Mouse (Mus musculus): ENCODE results near the gene Ndufb11. TPM values are rescaled to one million over a fixed set of nuclear protein-coding genes. Genes with fewer than 3 reads are reported as not detected.

Gene Ndufb11
- 207 and 219 TPM in 2 replicates for polyA plus RNA-seq (2015; fragmentation: Nextera tagmentation; extraction: Ambion mirVana)

DNA sequence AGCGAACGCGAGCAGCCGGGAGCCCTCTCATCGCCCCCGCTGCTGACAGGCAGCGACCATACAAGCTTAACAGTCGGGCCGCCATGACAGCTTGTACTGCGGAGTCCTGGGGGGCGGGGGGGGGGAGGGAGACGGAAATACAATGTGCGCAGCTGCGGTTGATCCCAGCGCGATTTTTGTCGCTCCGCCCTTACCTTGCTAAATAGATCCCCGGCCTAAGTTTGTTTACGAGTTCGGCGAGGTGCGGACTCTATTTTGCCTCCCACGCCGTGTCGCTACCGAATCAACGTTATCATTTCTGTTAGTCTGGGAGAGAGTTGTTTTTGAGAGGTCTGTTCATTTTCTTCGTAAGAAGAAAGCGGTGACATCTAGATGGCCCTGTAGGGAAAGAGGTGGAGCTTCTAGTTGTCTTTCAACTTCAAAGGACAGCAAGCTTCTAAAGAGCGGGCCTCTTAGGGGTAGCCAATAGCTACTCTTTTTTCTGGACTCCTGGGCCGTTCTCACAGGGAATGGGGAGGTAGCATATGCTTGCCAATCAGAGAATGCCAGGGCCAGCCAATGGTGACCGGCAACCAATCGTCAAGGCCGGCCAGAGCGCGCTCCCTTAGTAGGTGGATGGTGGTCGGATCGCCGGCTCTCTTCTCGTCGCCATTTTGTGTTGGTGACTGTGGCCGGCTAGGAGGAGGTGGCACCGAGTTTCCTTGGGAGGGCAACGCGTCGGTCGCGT lies at the start of gene Ndufb11, which contains the start of gene Rbm10:
Ndufb11 (minus strand) TSS at position 444 of the 727 bp plus-strand sequence.
Rbm10 (plus strand) TSS at position 328 of the 727 bp plus-strand sequence.
- peak; percentile 96 for ATAC-seq (ENCODE audit: low FRiP score, low read depth)
- peak within 1 kb of the TSS; percentile 60 for H3K4me3 ChIP-seq
- peak within 1 kb of the TSS; percentile 66 for H3K4me2 ChIP-seq (replicated peaks)
- peak within 1 kb of the TSS; percentile 80; the same call in 1 of the 2 replicates for H3K27ac ChIP-seq
- 12% methylated on average over 48 of the region's 49 CpGs for WGBS
- peak within 1 kb of the TSS; percentile 75 for H3K9ac ChIP-seq
- peaks cover 8% of the 10 kb centered on the region; the same call in 1 of the 2 replicates for H3K4me1 ChIP-seq
- H3K36me3 ChIP-seq = peaks cover 17% of the 10 kb centered on the region
- H3K9me3 ChIP-seq = no peaks in the 10 kb centered on the region
- H3K27me3 ChIP-seq = no peaks in the 10 kb centered on the region

DNA sequence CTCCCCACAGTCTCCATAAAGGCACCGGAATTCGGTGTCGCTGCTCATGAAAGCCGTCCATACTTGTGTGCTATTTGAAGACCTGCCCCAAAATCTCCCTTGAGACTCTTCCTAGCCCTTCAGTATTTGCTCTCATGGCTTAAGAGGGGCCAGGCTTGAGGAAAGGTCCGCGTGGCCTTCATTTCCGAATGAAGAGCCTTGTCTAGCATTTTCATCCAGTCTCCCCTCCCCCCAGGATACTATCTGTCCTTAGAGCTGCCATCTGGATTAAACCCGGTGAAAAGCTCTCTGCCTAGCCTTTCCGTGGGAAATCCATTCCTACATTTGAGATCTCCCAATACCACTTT lies 46.0 kb upstream of the Ndufb11 start:
- no peaks in the 10 kb centered on the region for H3K9me3 ChIP-seq
- H3K4me3 ChIP-seq = peak overlapping the region; percentile 60
- H3K4me1 ChIP-seq = peaks cover 11% of the 10 kb centered on the region
- H3K4me2 ChIP-seq (replicated peaks) = peak overlapping the region; percentile 69
- WGBS = 21% methylated on average over 9 of the region's 9 CpGs
- H3K27ac ChIP-seq = peak overlapping the region; percentile 61; the same call in 1 of the 2 replicates
- H3K36me3 ChIP-seq = peaks cover 11% of the 10 kb centered on the region
- H3K27me3 ChIP-seq = no peaks in the 10 kb centered on the region
- H3K9ac ChIP-seq = peak overlapping the region; percentile 72
- no peak for ATAC-seq (ENCODE audit: low FRiP score, low read depth)

GRCm38 (mm10) chrX:20662716-20663443 lies 45.5 kb upstream of the Ndufb11 start:
- WGBS = 16% methylated on average over 22 of the region's 28 CpGs
- H3K36me3 ChIP-seq = peaks cover 8% of the 10 kb centered on the region

DNA sequence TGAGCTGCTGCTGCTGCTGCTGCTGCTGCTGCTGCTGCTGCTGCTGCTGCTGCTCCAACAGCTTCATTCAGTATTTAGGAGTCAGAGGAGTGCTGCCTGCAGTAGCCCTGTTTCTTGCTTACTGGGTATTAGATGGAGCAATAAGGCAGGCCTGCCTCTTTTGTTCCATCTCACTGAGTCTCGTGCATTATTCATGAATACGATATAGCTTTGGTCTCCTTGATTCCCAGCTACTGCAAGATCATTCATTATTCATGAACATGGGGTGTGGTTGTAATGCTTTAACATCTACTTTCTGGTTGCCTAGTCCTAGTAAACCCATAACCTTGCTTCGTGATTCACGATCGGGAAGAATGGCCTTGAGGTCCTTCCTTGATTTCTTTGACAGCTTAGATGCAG lies 44.9 kb upstream of the Ndufb11 start:
- H3K36me3 ChIP-seq = peaks cover 6% of the 10 kb centered on the region; the same call in 1 of the 2 replicates
- no peaks in the 10 kb centered on the region for H3K27me3 ChIP-seq
- H3K4me3 ChIP-seq = peak overlapping the region; percentile 60; the same call in 1 of the 2 replicates
- H3K27ac ChIP-seq = no peak overlapping the region
- H3K4me2 ChIP-seq (replicated peaks) = no peak overlapping the region
- H3K4me1 ChIP-seq = peaks cover 11% of the 10 kb centered on the region
- WGBS = 27% methylated on average over 5 of the region's 5 CpGs
- H3K9ac ChIP-seq = no peak overlapping the region
- no peak for ATAC-seq (ENCODE audit: low FRiP score, low read depth)
- H3K9me3 ChIP-seq = no peaks in the 10 kb centered on the region

More at GRCm38 (mm10) chrX:20662716-20663443, 45.5 kb upstream of the Ndufb11 start:
- H3K4me3 ChIP-seq = peak overlapping the region; percentile 60
- no peaks in the 10 kb centered on the region for H3K27me3 ChIP-seq
- peak overlapping the region; percentile 61; the same call in 1 of the 2 replicates for H3K27ac ChIP-seq
- H3K4me1 ChIP-seq = peaks cover 11% of the 10 kb centered on the region
- ATAC-seq (ENCODE audit: low FRiP score, low read depth) = peak; percentile 88
- no peaks in the 10 kb centered on the region for H3K9me3 ChIP-seq
- H3K9ac ChIP-seq = peak overlapping the region; percentile 72
- H3K4me2 ChIP-seq (replicated peaks) = peak overlapping the region; percentile 69

- Histone ChIP-seq H3K27ac (peak overlapping the region; percentile 63; the same call in 1 of the 2 replicates), H3K27me3 (no peaks in the 10 kb centered on the region), H3K9me3 (no peaks in the 10 kb centered on the region), H3K36me3 (no peaks in the 10 kb centered on the region), H3K4me3 (peak overlapping the region; percentile 53), H3K9ac (peak overlapping the region; percentile 66), H3K4me1 (no peaks in the 10 kb centered on the region), H3K4me2 (replicated peaks) (peak overlapping the region; percentile 80)
- WGBS = 11% methylated on average over 24 of the region's 24 CpGs
- ATAC-seq (ENCODE audit: low FRiP score, low read depth) = no peak
Measured at GRCm38 (mm10) chrX:20658891-20659406, 41.5 kb upstream of the Ndufb11 start.

GRCm38 (mm10) chrX:20658026-20658652 lies 40.7 kb upstream of the Ndufb11 start, which contains the start of gene Uba1:
Gene Uba1, plus strand, starts transcription at chrX:20658326.
- Histone ChIP-seq H3K4me3 (peak within 1 kb of the TSS; percentile 53), H3K4me2 (replicated peaks) (peak within 1 kb of the TSS; percentile 80), H3K27me3 (no peaks in the 10 kb centered on the region), H3K27ac (peak within 1 kb of the TSS; percentile 63; the same call in 1 of the 2 replicates), H3K4me1 (no peaks in the 10 kb centered on the region), H3K9me3 (no peaks in the 10 kb centered on the region), H3K9ac (peak within 1 kb of the TSS; percentile 66), H3K36me3 (no peaks in the 10 kb centered on the region)
- 12% methylated on average over 27 of the region's 27 CpGs for WGBS
- peak; percentile 92 for ATAC-seq (ENCODE audit: low FRiP score, low read depth)

- H3K9ac ChIP-seq = no peak overlapping the region
- H3K4me1 ChIP-seq = no peaks in the 10 kb centered on the region
- H3K27ac ChIP-seq = no peak overlapping the region
- H3K27me3 ChIP-seq = no peaks in the 10 kb centered on the region
- H3K9me3 ChIP-seq = no peaks in the 10 kb centered on the region
- 24% methylated on average over 5 of the region's 5 CpGs for WGBS
- H3K4me2 ChIP-seq (replicated peaks) = peak overlapping the region; percentile 80
- H3K4me3 ChIP-seq = peak overlapping the region; percentile 53
- H3K36me3 ChIP-seq = no peaks in the 10 kb centered on the region
- ATAC-seq (ENCODE audit: low FRiP score, low read depth) = no peak
Measured at GRCm38 (mm10) chrX:20657593-20657992, 40.2 kb upstream of the Ndufb11 start.

- no peak overlapping the region for H3K9ac ChIP-seq
- no peaks in the 10 kb centered on the region for H3K4me1 ChIP-seq
- H3K4me3 ChIP-seq = no peak overlapping the region
- no peak overlapping the region for H3K27ac ChIP-seq
- H3K27me3 ChIP-seq = no peaks in the 10 kb centered on the region
- no peak for ATAC-seq (ENCODE audit: low FRiP score, low read depth)
- no peaks in the 10 kb centered on the region for H3K9me3 ChIP-seq
- peaks cover 79% of the 10 kb centered on the region for H3K36me3 ChIP-seq
- no peak overlapping the region for H3K4me2 ChIP-seq (replicated peaks)
- 75% methylated on average over 5 of the region's 5 CpGs for WGBS
Measured at GRCm38 (mm10) chrX:20644780-20645179, 27.4 kb upstream of the Ndufb11 start.

GRCm38 (mm10) chrX:20638141-20638540 lies 20.7 kb upstream of the Ndufb11 start:
- H3K4me3 ChIP-seq = no peak overlapping the region
- H3K27me3 ChIP-seq = no peaks in the 10 kb centered on the region
- WGBS = 100% methylated on average over 2 of the region's 2 CpGs
- no peak overlapping the region for H3K4me2 ChIP-seq (replicated peaks)
- H3K9me3 ChIP-seq = no peaks in the 10 kb centered on the region
- no peaks in the 10 kb centered on the region for H3K4me1 ChIP-seq
- no peak for ATAC-seq (ENCODE audit: low FRiP score, low read depth)
- no peak overlapping the region for H3K27ac ChIP-seq
- no peak overlapping the region for H3K9ac ChIP-seq
- peaks cover 67% of the 10 kb centered on the region for H3K36me3 ChIP-seq

- ATAC-seq (ENCODE audit: low FRiP score, low read depth) = peak; percentile 51
Measured at GRCm38 (mm10) chrX:20617903-20618399, 532 bp upstream of the Ndufb11 start.

DNA sequence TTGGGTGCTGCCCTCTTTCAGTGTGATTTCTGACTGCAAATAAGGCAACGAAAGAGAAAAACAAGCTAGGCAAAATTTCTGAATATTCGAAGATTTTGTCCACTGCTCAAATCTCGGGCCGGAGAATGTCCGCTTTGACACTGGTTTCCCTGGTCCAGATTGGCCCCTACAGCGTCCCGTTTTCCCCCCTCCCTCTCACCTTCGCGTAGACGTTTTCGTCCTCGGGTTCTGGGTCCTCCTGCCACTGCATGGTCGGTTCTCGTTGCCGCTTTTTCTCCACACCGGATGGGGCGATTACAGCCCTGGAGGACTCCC lies 601 bp downstream of the Ndufb11 start:
- Histone ChIP-seq H3K4me2 (replicated peaks) (peak overlapping the region; percentile 64), H3K4me1 (peaks cover 8% of the 10 kb centered on the region; the same call in 1 of the 2 replicates), H3K36me3 (peaks cover 14% of the 10 kb centered on the region), H3K27ac (peak overlapping the region; percentile 80; the same call in 1 of the 2 replicates), H3K9me3 (no peaks in the 10 kb centered on the region), H3K27me3 (no peaks in the 10 kb centered on the region), H3K9ac (peak overlapping the region; percentile 69), H3K4me3 (peak overlapping the region; percentile 60)
- 15% methylated on average over 17 of the region's 17 CpGs for WGBS
- peak; percentile 38; the same call in 1 of the 2 replicates for ATAC-seq (ENCODE audit: low FRiP score, low read depth)

More at GRCm38 (mm10) chrX:20617903-20618399, 532 bp upstream of the Ndufb11 start:
- Histone ChIP-seq H3K4me1 (peaks cover 8% of the 10 kb centered on the region; the same call in 1 of the 2 replicates), H3K27me3 (no peaks in the 10 kb centered on the region), H3K36me3 (peaks cover 17% of the 10 kb centered on the region), H3K9ac (peak overlapping the region; percentile 75), H3K9me3 (no peaks in the 10 kb centered on the region), H3K4me2 (replicated peaks) (peak overlapping the region; percentile 66), H3K4me3 (peak overlapping the region; percentile 60), H3K27ac (peak overlapping the region; percentile 80; the same call in 1 of the 2 replicates)
- WGBS = 18% methylated on average over 30 of the region's 31 CpGs

All from limb, embryonic 13.5 days (tissue).